Comparison of ENCODE assay signal across 9 mouse cellular contexts in the genomic region with DNA sequence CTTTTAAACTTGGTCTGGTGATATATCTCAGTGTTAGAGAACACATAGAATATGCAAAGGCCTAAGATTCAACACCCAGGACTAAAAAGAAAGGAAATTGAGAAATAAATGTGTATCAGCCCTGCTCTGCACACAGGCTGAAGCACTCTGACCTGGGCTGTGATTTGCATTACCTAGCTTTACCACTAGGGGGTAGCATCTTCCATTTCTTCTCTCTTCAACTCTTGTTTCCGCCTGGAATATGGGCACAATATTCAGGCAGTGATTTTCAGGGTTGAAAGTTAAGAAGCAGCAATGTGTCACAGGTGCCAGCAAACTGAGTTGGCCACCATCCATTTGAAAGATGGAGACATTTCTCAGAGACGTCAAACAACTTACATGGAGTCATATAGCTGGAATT. TPM values are rescaled to one million over a fixed set of nuclear protein-coding genes. Genes with fewer than 3 reads are reported as not detected.
DNase-seq lines count a peak whose midpoint lies in the region; ATAC-seq and TF ChIP-seq lines count a peak whose summit lies in the region.
"Had no signal": no experiment of that assay in that cellular context is flagged by ENCODE, and none has a peak within 500 bp of the region (broad histone marks: within the 10 kb centered on the region; RNA-seq: fewer than 3 reads in every experiment).

No protein-coding gene starts in this region.

- H3K9ac ChIP-seq in intestine, postnatal 0 days (ENCODE audit: low read depth, low read length) = no peak overlapping the region
- no peak overlapping the region for H3K9ac ChIP-seq in intestine, embryonic 16.5 days (ENCODE audit: low read depth, low read length)
- no peak overlapping the region for H3K9ac ChIP-seq in CH12.LX (ENCODE audit: insufficient read depth, low read depth)
- no peak overlapping the region for H3K9ac ChIP-seq in midbrain, embryonic 16.5 days (ENCODE audit: low read depth, low read length)

- TF ChIP-seq POLR2A in CH12.LX (IDR thresholded peaks at IDR 0.05; ENCODE audit: low read depth, low read length) = no peak

- dilution Hi-C loops in CH12.LX (cut with MboI; ENCODE audit: extremely low pct_ligation_motif_present, extremely low pct_unique_long_range_greater_than_20kb, low sequenced_read_pairs) = no loop called here

- 57% methylated on average over 2 of the region's 2 CpGs for WGBS in intestine, postnatal 0 days
- WGBS in intestine, embryonic 16.5 days = 68% methylated on average over 2 of the region's 2 CpGs
- 49% methylated on average over 2 of the region's 2 CpGs for WGBS in midbrain, embryonic 16.5 days

- H3K79me2 ChIP-seq in CH12.LX (replicated peaks; ENCODE audit: control insufficient read depth, extremely low read depth, insufficient read depth, poor library complexity, severe bottlenecking) = no peaks in the 10 kb centered on the region

- peak; percentile 72 for TF ChIP-seq CTCF in intestine, postnatal 0 days (IDR thresholded peaks at IDR 0.05; ENCODE audit: low read depth)
- peak; percentile 10 to 15; a peak in 1 of 4 replicates for TF ChIP-seq CTCF in CH12.LX (conservative IDR thresholded peaks at IDR 0.05 in 1 of 2, IDR thresholded peaks at IDR 0.05 in 1 of 2; ENCODE audit: low read depth in 2 of 2, low read length in 2 of 2)
- TF ChIP-seq CTCF in Patski (IDR thresholded peaks at IDR 0.05) = peak; percentile 77

- H3K4me1 ChIP-seq in intestine, postnatal 0 days (replicated peaks; ENCODE audit: control insufficient read depth, insufficient read depth, low read length) = no peaks in the 10 kb centered on the region
- H3K4me1 ChIP-seq in intestine, embryonic 16.5 days (ENCODE audit: control insufficient read depth, insufficient read depth, low read length) = no peaks in the 10 kb centered on the region
- H3K4me1 ChIP-seq in CH12.LX (ENCODE audit: control insufficient read depth in 1 of 2, insufficient read depth in 2 of 2) = no peaks in the 10 kb centered on the region
- no peaks in the 10 kb centered on the region for H3K4me1 ChIP-seq in midbrain, embryonic 16.5 days (ENCODE audit: control insufficient read depth, insufficient read depth, low read length)

- H3K4me3 ChIP-seq in intestine, postnatal 0 days (ENCODE audit: low read depth, low read length) = no peak overlapping the region
- no peak overlapping the region for H3K4me3 ChIP-seq in intestine, embryonic 16.5 days (ENCODE audit: low read length)
- no peak overlapping the region for H3K4me3 ChIP-seq in CH12.LX (replicated peaks in 1 of 3; ENCODE audit: low read depth in 2 of 3, low read length in 2 of 3, poor library complexity in 1 of 3)
- H3K4me3 ChIP-seq in midbrain, embryonic 16.5 days (ENCODE audit: low read depth, low read length) = no peak overlapping the region

- intact Hi-C loops in heart, postnatal 36 days (cut with DNase I) = loop anchor here (1.0 kb wide), 1 partner anchor 75 kb away; no protein-coding TSS in a partner anchor

- in situ Hi-C loops in CH12.LX (cut with MboI; ENCODE audit: low pct_ligation_motif_present, low pct_unique_long_range_greater_than_20kb, low sequenced_read_pairs) (no loop called here), Patski (cut with MboI; ENCODE audit: low pct_unique_long_range_greater_than_20kb) (no loop called here)

- H3K4me2 ChIP-seq in intestine, postnatal 0 days (replicated peaks; ENCODE audit: low read depth) = no peak overlapping the region
- H3K4me2 ChIP-seq in intestine, embryonic 16.5 days (ENCODE audit: low read depth, low read length) = no peak overlapping the region
- H3K4me2 ChIP-seq in CH12.LX (ENCODE audit: insufficient read depth, low read depth, poor library complexity, severe bottlenecking) = no peak overlapping the region
- H3K4me2 ChIP-seq in midbrain, embryonic 16.5 days (ENCODE audit: low read length) = no peak overlapping the region

- H3K36me3 ChIP-seq in intestine, postnatal 0 days (ENCODE audit: control insufficient read depth, insufficient read depth) = no peaks in the 10 kb centered on the region
- H3K36me3 ChIP-seq in intestine, embryonic 16.5 days (ENCODE audit: control insufficient read depth, insufficient read depth, low read length) = no peaks in the 10 kb centered on the region
- H3K36me3 ChIP-seq in CH12.LX (replicated peaks in 1 of 2; ENCODE audit: control insufficient read depth in 1 of 2, insufficient read depth in 1 of 2, low read length in 1 of 2) = no peaks in the 10 kb centered on the region
- H3K36me3 ChIP-seq in midbrain, embryonic 16.5 days (ENCODE audit: control insufficient read depth, insufficient read depth, low read length) = no peaks in the 10 kb centered on the region

- DNase-seq in CH12.LX (ENCODE audit: extremely low read depth) (no peak), Patski (ENCODE audit: low read depth, low spot score) (no peak)
- DNase-seq in heart, postnatal 36 days = peak; percentile 10 to 11
- no peak for DNase-seq in right cerebral cortex, postnatal 10 days (ENCODE audit: low spot score in 2 of 2)
- DNase-seq in cerebellum, adult 9-11 months = no peak

- CTCF ChIA-PET in Patski (lab: Charles Lee) = interaction anchor here (1.0 to 1.2 kb wide), 2 partner anchors 10 to 20 kb away, joined by 3 to 4 read pairs; no protein-coding TSS in a partner anchor

- TF ChIP-seq EP300 in CH12.LX (IDR thresholded peaks at IDR 0.05; ENCODE audit: low read length) = no peak

- POLR2A ChIA-PET in Patski (lab: Charles Lee) = no interaction called here

- ATAC-seq in intestine, postnatal 0 days = no peak
- no peak for ATAC-seq in intestine, embryonic 16.5 days
- no peak for ATAC-seq in Patski
- ATAC-seq in midbrain, embryonic 16.5 days = no peak

- no peak; the same call in 1 of the 2 replicates for TF ChIP-seq RAD21 in CH12.LX (IDR thresholded peaks at IDR 0.05; ENCODE audit: low read depth, low read length)

- H3K27ac ChIP-seq in intestine, postnatal 0 days (ENCODE audit: low read depth, low read length) = no peak overlapping the region
- H3K27ac ChIP-seq in intestine, embryonic 16.5 days (ENCODE audit: low read length) = no peak overlapping the region
- no peak overlapping the region for H3K27ac ChIP-seq in CH12.LX (ENCODE audit: insufficient read depth, low read depth)
- H3K27ac ChIP-seq in midbrain, embryonic 16.5 days (ENCODE audit: low read length) = no peak overlapping the region

- no peaks in the 10 kb centered on the region for H3K27me3 ChIP-seq in intestine, postnatal 0 days (replicated peaks; ENCODE audit: control insufficient read depth, insufficient read depth, low read length)
- H3K27me3 ChIP-seq in intestine, embryonic 16.5 days (replicated peaks; ENCODE audit: control insufficient read depth, insufficient read depth, low read length) = no peaks in the 10 kb centered on the region
- H3K27me3 ChIP-seq in CH12.LX (replicated peaks) (no peaks in the 10 kb centered on the region), Patski (peaks cover 26% of the 10 kb centered on the region)
- H3K27me3 ChIP-seq in midbrain, embryonic 16.5 days (ENCODE audit: control insufficient read depth, insufficient read depth, low read depth, low read length) = no peaks in the 10 kb centered on the region

- H3K9me3 ChIP-seq in intestine, postnatal 0 days (ENCODE audit: control insufficient read depth) = no peaks in the 10 kb centered on the region
- H3K9me3 ChIP-seq in intestine, embryonic 16.5 days (ENCODE audit: control insufficient read depth, low read length) = no peaks in the 10 kb centered on the region
- H3K9me3 ChIP-seq in CH12.LX (replicated peaks; ENCODE audit: low read length) = peaks cover 69% of the 10 kb centered on the region
- no peaks in the 10 kb centered on the region for H3K9me3 ChIP-seq in midbrain, embryonic 16.5 days (replicated peaks; ENCODE audit: control insufficient read depth, low read length, poor library complexity, severe bottlenecking)

TF ChIP-seq in CH12.LX, 34 proteins besides CTCF, POLR2A, EP300 and RAD21:
- TF ChIP-seq TCF12 (IDR thresholded peaks at IDR 0.05; ENCODE audit: low read depth, low read length) (no peak), NRF1 (IDR thresholded peaks at IDR 0.05; ENCODE audit: low read depth, low read length) (no peak), GABPA (IDR thresholded peaks at IDR 0.05; ENCODE audit: insufficient replicate concordance, low read depth, low read length) (no peak), ZNF384 (IDR thresholded peaks at IDR 0.05; ENCODE audit: low read depth, low read length) (no peak), E2F4 (IDR thresholded peaks at IDR 0.05; ENCODE audit: insufficient replicate concordance, low read depth, low read length) (no peak), CHD2 (IDR thresholded peaks at IDR 0.05; ENCODE audit: low read length) (no peak), JUN (IDR thresholded peaks at IDR 0.05; ENCODE audit: insufficient read depth, low read depth, low read length) (no peak), MYC (IDR thresholded peaks at IDR 0.05; ENCODE audit: low read depth, low read length) (no peak), ELF1 (IDR thresholded peaks at IDR 0.05; ENCODE audit: low read depth, low read length) (no peak), PAX5 (IDR thresholded peaks at IDR 0.05; ENCODE audit: low read length) (no peak), BHLHE40 (IDR thresholded peaks at IDR 0.05; ENCODE audit: low read depth, low read length) (no peak)
TF ChIP-seq in CH12.LX: peak in this region for 0.

RNA-seq across cellular contexts. Expression of a gene that starts 27.5 kb away (rescaled TPM):
- polyA plus RNA-seq in intestine, postnatal 0 days (2015; fragmentation: Nextera tagmentation; extraction: Ambion mirVana) = 0.10 and 0.16 TPM in 2 replicates
- polyA plus RNA-seq in intestine, embryonic 16.5 days (2015; fragmentation: Nextera tagmentation; extraction: Ambion mirVana) = not detected in 2 replicates
- total RNA-seq in CH12.LX (2012; rRNA removed) (not detected in 2 replicates), CH12.LX (2014; rRNA removed) (not detected in 2 replicates)
- polyA plus RNA-seq in CH12.LX (2012; ENCODE audit: insufficient read length, low read depth) (not detected in 2 replicates), Patski (2021) (not detected)
- total RNA-seq in heart, postnatal 36 days (2021) = not detected
- polyA plus RNA-seq in midbrain, embryonic 16.5 days (2015; fragmentation: Nextera tagmentation; extraction: Ambion mirVana) = 6.0 and 7.6 TPM in 2 replicates
- total RNA-seq: common myeloid progenitor, adult 5-6 weeks had no signal

Comparison
In these comparisons a context has a peak if more than half of its experiments do, and no peak if none do; other contexts are left out.
1. CTCF ChIP-seq: peak in every context shown above with its lines; median percentile 77 in Patski; 72 in intestine, postnatal 0 days; 12 in CH12.LX.
2. DNase-seq: peak in heart, postnatal 36 days (2 of 2); none in CH12.LX (single experiment), Patski (single experiment), right cerebral cortex, postnatal 10 days (0 of 2) and cerebellum, adult 9-11 months (single experiment).